Mouse (Mus musculus): ENCODE measurements around the gene Cnr2.

GRCm38 (mm10) chr4:135877742-135878141 lies 17.5 kb upstream of the Cnr2 start:
- TF ChIP-seq CTCF (conservative IDR thresholded peaks at IDR 0.05; ENCODE audit: low read length) = no peak
- no peak for TF ChIP-seq NANOG (IDR thresholded peaks at IDR 0.05; ENCODE audit: borderline replicate concordance, low read length)
- TF ChIP-seq POU5F1 (IDR thresholded peaks at IDR 0.05; ENCODE audit: borderline replicate concordance, low read length) = no peak

All from E14TG2a.4 (cell line).